Mouse (Mus musculus) heart, postnatal 0 days (tissue): ENCODE data around the gene Minos1. TPM values are rescaled to one million over a fixed set of nuclear protein-coding genes. Genes with fewer than 3 reads are reported as not detected.
A peak's percentile ranks its signal among the peaks of the same experiment; 100 is the strongest.

Source experiments
- ATAC-seq: fragments of 200-750 bp; cut with Nextera tagmentation; 2 replicates; pipeline ENCODE4 v1.8.0; 2017; ENCODE audit warnings: low read depth, moderate number of reproducible peaks, moderate library complexity; ENCODE audit not compliant: insufficient read depth
- DNase-seq: peaks from one replicate; pipeline ENCODE4 v3.0.0-alpha.2; 2016; ENCODE audit warnings: low spot score
- H3K27ac ChIP-seq: fragments of 300-500 bp; sonication (generic); 2 replicates; pipeline ENCODE4 v1.5.1; 2014; ENCODE audit warnings: low read depth, mild to moderate bottlenecking
- H3K27me3 ChIP-seq: fragments of 300-500 bp; sonication (generic); 2 replicates; pipeline ENCODE4 v1.6.1; 2014; ENCODE audit warnings: low read length, mixed read lengths; ENCODE audit not compliant: control insufficient read depth, insufficient read depth
- H3K36me3 ChIP-seq: fragments of 300-500 bp; sonication (generic); replicated peaks from 2 replicates; pipeline ENCODE4 v1.6.1; 2014; ENCODE audit warnings: low read length, mixed read lengths; ENCODE audit not compliant: control insufficient read depth, insufficient read depth
- H3K4me1 ChIP-seq: fragments of 300-500 bp; sonication (generic); 2 replicates; pipeline ENCODE4 v1.6.1; 2014; ENCODE audit warnings: antibody characterized with exemption; ENCODE audit not compliant: control insufficient read depth, insufficient read depth
- H3K4me2 ChIP-seq: fragments of 300-500 bp; sonication (generic); 2 replicates; pipeline ENCODE4 v1.6.1; 2014; ENCODE audit warnings: low read depth, mild to moderate bottlenecking, low read length, moderate library complexity
- H3K4me3 ChIP-seq: fragments of 300-500 bp; sonication (generic); 2 replicates; pipeline ENCODE4 v1.5.1; 2014; ENCODE audit warnings: low read depth, low read length
- H3K9ac ChIP-seq: fragments of 300-500 bp; sonication (generic); replicated peaks from 2 replicates; pipeline ENCODE4 v1.6.1; 2014; ENCODE audit warnings: low read depth, low read length, mixed read lengths
- H3K9me3 ChIP-seq: fragments of 300-500 bp; sonication (generic); replicated peaks from 2 replicates; pipeline ENCODE4 v1.6.1; 2016; ENCODE audit warnings: low read length; ENCODE audit not compliant: control insufficient read depth
- CTCF ChIP-seq: IDR thresholded peaks from 2 replicates; pipeline ENCODE4 v1.5.1; 2016; ENCODE audit warnings: antibody characterized with exemption, control low read depth, low read depth
- EP300 ChIP-seq: IDR thresholded peaks from 2 replicates; pipeline ENCODE4 v1.6.1; 2016; ENCODE audit warnings: antibody characterized with exemption, low read depth
- WGBS: fragments of 180-500 bp; shearing (Covaris S2); extraction: QIAGEN DNeasy Blood & Tissue Kit; methylation state at CpG from one replicate; pipeline ENCODE4 v1.1.7; 2014; 5-methylcytosine and 5-hydroxymethylcytosine counted together
- polyA plus RNA-seq: library from polyadenylated mRNA; unstranded; fragments of >200 nt; fragmentation: Nextera tagmentation; extraction: Ambion mirVana; gene quantifications from 2 replicates; pipeline ENCODE4 v1.2.1, GENCODE M21; 2015
- total RNA-seq: library from RNA; depleted of rRNA; stranded (reverse); fragments of >200 nt; gene quantifications from 2 replicates; pipeline ENCODE4 v1.2.3, GENCODE M21; 2014; ENCODE audit warnings: low replicate concordance

Gene Minos1
- total and polyA plus RNA-seq, 2 experiments from 2014 or later = 33.2 to 1,270 TPM

DNA sequence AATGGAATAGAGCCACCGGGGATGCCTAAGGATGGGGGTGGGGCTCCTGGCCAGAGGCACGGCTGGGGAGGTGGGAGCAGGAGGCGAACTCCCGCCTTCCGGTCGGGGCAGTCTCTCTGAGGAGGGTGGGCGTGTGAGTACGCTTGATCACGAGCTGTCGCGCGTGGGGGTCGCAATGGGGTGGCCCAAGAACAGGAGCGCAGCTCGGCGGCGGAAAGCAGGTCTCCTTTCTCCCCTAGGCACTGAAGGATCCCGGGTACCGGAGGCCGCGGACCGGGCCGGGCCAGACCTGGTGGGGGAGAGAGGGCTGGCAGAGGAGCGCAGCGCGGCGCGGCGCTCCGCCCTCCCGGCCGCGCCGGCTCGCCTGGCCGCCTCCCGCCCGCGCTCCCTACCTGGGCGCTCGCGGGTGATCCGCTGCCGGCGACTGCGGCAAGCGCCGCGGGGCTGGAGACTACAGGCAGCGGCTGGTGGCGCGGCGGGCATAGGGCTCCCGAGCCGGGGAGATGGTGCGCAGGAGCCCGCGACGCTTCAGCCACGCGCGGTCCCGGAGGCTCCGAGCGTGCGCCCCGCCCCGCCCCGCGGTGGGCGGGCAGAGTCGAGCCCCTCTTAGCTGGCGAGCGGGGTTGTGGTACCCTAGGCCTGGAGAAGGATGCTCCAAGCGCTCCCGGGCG is 55.7 kb downstream of the Minos1 start, which contains the start of gene Htr6:
Gene Htr6 (minus strand): TSS at position 530 of the 671 bp plus-strand sequence.
- peaks cover 54% of the 10 kb centered on the region for H3K27me3 ChIP-seq
- DNase-seq (no peak), ATAC-seq (no peak)
- H3K36me3 ChIP-seq = no peaks in the 10 kb centered on the region
- H3K4me3 ChIP-seq = peak within 1 kb of the TSS; percentile 55
- under 1% methylated on average over 55 of the region's 77 CpGs for WGBS
- H3K9ac ChIP-seq = 0 out of 2 replicates have a peak within 1 kb of the TSS, but pooled peaks have one; percentile 26
- H3K27ac ChIP-seq = no peak within 1 kb of the TSS
- H3K9me3 ChIP-seq = no peaks in the 10 kb centered on the region
- H3K4me1 ChIP-seq = peaks cover 9% of the 10 kb centered on the region
- no peak for TF ChIP-seq CTCF
- TF ChIP-seq EP300 = no peak
- peak within 1 kb of the TSS; percentile 86 for H3K4me2 ChIP-seq

DNA sequence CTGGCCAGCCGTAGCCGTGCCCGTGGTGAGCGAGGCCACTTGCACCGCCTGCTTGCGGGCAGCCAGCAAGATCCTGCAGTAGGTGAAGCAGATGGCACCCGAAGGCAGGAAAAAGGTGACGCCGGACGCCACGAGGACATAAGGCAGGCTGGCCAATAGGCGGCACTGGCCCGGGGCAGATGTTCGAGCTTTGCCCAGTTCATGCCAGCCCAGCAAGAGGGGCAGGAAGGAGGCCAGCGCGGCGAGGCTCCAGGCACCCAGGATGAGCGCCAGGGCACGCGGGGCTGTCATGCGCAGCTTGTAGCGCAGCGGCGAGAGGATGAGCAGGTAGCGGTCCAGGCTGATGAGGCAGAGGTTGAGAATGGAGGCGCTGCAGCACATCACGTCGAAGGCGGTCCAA is 56.9 kb downstream of the Minos1 start:
- ATAC-seq (no peak), DNase-seq (no peak)
- Histone ChIP-seq H3K9me3 (no peaks in the 10 kb centered on the region), H3K4me1 (peaks cover 9% of the 10 kb centered on the region), H3K36me3 (no peaks in the 10 kb centered on the region), H3K9ac (no peak overlapping the region), H3K4me3 (peak overlapping the region; percentile 55), H3K27ac (no peak overlapping the region), H3K4me2 (no peak overlapping the region), H3K27me3 (peaks cover 62% of the 10 kb centered on the region)
- WGBS = 21% methylated on average over 29 of the region's 29 CpGs
- TF ChIP-seq EP300 (no peak), CTCF (no peak)

DNA sequence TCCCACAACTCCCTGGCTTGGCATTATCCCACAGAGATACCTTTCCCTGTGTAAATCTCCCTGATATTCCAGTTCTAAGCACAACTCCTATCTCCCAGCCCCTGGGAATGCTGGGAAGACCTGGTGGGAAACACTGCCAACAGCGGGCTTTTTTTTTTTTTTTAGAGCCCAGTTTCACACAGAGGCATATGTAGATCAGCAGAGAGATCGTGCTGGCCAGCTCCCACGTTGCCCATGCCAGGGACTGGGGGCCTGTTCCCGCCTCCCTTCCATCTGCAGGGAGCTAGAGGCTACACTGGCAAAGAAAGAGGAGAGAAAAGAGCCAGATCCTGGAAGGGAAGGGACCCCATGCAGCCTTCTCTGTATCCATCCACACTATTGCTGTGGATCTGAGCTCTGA is 62.6 kb downstream of the Minos1 start:
- DNase-seq (no peak), ATAC-seq (no peak)
- Histone ChIP-seq H3K27me3 (peaks cover 25% of the 10 kb centered on the region), H3K9me3 (no peaks in the 10 kb centered on the region), H3K4me1 (no peaks in the 10 kb centered on the region), H3K9ac (no peak overlapping the region), H3K4me3 (no peak overlapping the region), H3K4me2 (no peak overlapping the region), H3K36me3 (no peaks in the 10 kb centered on the region), H3K27ac (no peak overlapping the region)
- WGBS = 26% methylated on average over 4 of the region's 4 CpGs
- TF ChIP-seq CTCF = no peak

DNA sequence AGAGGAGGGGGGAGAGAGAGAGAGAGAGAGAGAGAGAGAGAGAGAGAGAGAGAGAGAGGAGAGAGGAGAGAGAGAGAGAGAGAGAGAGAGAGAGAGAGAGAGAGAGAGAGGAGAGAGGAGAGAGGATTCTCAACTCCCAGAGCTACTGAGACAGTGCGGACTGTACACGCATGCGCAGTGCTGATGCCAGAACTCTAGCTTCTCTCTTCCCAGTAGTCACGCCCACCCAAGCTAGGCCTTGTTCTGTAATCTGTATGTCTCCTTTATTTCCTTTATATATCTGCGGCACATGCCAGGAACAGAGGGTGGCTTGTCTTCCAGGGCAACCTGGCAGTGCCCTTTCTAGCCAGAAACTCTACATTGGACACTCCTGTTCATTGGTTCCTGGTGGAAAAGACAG is 66.1 kb downstream of the Minos1 start:
- Histone ChIP-seq H3K9ac (no peak overlapping the region), H3K4me2 (no peak overlapping the region), H3K27me3 (peaks cover 4% of the 10 kb centered on the region; the same call in 1 of the 2 replicates), H3K4me1 (no peaks in the 10 kb centered on the region), H3K27ac (no peak overlapping the region), H3K4me3 (no peak overlapping the region), H3K36me3 (no peaks in the 10 kb centered on the region), H3K9me3 (no peaks in the 10 kb centered on the region)
- no peak for DNase-seq
- no peak for TF ChIP-seq CTCF
- TF ChIP-seq EP300 = no peak
- 78% methylated on average over 5 of the region's 5 CpGs for WGBS
- ATAC-seq = no peak

DNA sequence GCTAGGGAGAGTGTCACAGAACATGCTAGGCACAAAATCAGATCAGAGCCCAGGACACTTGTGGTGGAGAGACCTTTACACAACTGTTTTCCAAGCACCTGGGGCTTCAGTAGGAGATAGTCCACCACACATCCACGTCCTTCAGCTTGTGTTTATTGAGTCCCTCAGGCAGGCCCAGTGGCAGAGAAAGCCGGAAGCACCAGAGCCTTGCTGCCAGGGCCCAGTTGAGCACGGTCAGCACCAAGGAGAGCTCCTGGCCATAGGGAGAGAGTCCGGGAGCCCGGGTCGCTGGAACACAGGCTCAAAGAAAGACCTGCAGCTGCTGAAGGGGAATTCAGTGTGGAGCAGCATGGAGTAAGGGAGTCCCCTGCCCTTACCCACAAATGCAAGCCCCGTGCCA is 71.3 kb downstream of the Minos1 start:
- WGBS = 3% methylated on average over 7 of the region's 7 CpGs
- Histone ChIP-seq H3K27ac (no peak overlapping the region), H3K27me3 (no peaks in the 10 kb centered on the region)

DNA sequence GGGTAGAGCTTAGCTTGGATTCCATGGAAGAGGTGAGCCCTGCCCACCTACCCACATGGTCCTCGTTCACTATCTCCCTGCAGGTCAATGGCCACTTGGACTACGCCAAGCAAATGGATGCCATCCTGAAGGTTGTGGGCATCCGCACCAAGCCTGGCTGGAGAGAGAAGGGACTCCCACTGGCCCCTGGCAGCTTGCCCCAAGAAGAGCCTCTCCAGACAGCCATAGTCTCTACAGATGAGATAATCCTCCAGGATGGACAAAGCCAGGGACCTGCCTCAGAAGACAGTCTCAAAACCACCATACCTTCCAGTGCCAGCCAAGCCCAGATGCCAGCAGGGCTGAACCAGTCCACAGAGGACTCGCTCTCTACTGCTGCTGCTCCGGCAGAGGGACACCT is 72.9 kb downstream of the Minos1 start:
- Histone ChIP-seq H3K36me3 (no peaks in the 10 kb centered on the region), H3K9me3 (no peaks in the 10 kb centered on the region), H3K4me1 (peaks cover 14% of the 10 kb centered on the region; the same call in 1 of the 2 replicates), H3K4me3 (no peak overlapping the region), H3K9ac (no peak overlapping the region), H3K27ac (no peak overlapping the region), H3K4me2 (no peak overlapping the region), H3K27me3 (no peaks in the 10 kb centered on the region)
- TF ChIP-seq CTCF = no peak
- TF ChIP-seq EP300 = no peak
- no peak for ATAC-seq
- 80% methylated on average over 5 of the region's 5 CpGs for WGBS
- DNase-seq = no peak

More for the DNA sequence above, 71.3 kb downstream of the Minos1 start:
- Histone ChIP-seq H3K9ac (no peak overlapping the region), H3K4me2 (no peak overlapping the region), H3K9me3 (no peaks in the 10 kb centered on the region), H3K36me3 (no peaks in the 10 kb centered on the region), H3K4me1 (peaks cover 11% of the 10 kb centered on the region; the same call in 1 of the 2 replicates), H3K4me3 (no peak overlapping the region)
- ATAC-seq (no peak), DNase-seq (peak; percentile 55)
- no peak for TF ChIP-seq CTCF
- TF ChIP-seq EP300 = no peak
